Mouse (Mus musculus) liver, postnatal 0 days (tissue): ENCODE measurements at regions not wholly inside any gene's neighbourhood (a gene's known extent, or its start where the extent isn't known, plus 50 kb on each side); places are given as distances from the start of the nearest gene placed in this dataset.

Experiments used
- CTCF ChIP-seq: sonication (generic); IDR thresholded peaks from 2 replicates; pipeline ENCODE4 v1.5.1; 2016; ENCODE audit warnings: antibody characterized with exemption, low read depth
- EP300 ChIP-seq: IDR thresholded peaks from 2 replicates; pipeline ENCODE4 v1.6.1; 2016; ENCODE audit warnings: antibody characterized with exemption, low read depth, mild to moderate bottlenecking

GRCm38 (mm10) chr2:17091454-17091853 lies 639.8 kb downstream of the Nebl start:
- TF ChIP-seq CTCF = no peak
- TF ChIP-seq EP300 = peak; percentile 80
